Mouse (Mus musculus) kidney, postnatal 4 days (tissue): ENCODE data around the gene Oxct1.
A peak's percentile ranks its signal among the peaks of the same experiment; 100 is the strongest.

Experiments
- DNase-seq, 2 experiments: peaks; one replicate each; pipeline ENCODE4 v3.0.0; 2021; ENCODE audit warnings: mixed read lengths in 2 of 2

Gene Oxct1

GRCm38 (mm10) chr15:4026231-4026773, at the start of gene Oxct1:
Oxct1 (plus strand) TSS chr15:4026383.
- peak; percentile 89 to 93 for DNase-seq

- DNase-seq = no peak
Measured at GRCm38 (mm10) chr15:3978279-3978678, 47.9 kb upstream of the Oxct1 start.

GRCm38 (mm10) chr15:3979061-3979848, 46.9 kb upstream of the Oxct1 start, which contains the start of gene Fbxo4:
Fbxo4 (minus strand) TSS chr15:3979573.
- DNase-seq = peak; percentile 85 to 91

- no peak for DNase-seq
Measured at GRCm38 (mm10) chr15:3979871-3980270, 46.3 kb upstream of the Oxct1 start.

- DNase-seq = no peak
Measured at GRCm38 (mm10) chr15:3982732-3983131, 43.5 kb upstream of the Oxct1 start.

- no peak for DNase-seq
Measured at GRCm38 (mm10) chr15:3984876-3985275, 41.3 kb upstream of the Oxct1 start.

- DNase-seq = peak; percentile 64 to 65
Measured at GRCm38 (mm10) chr15:3987981-3988380, 38.2 kb upstream of the Oxct1 start.

GRCm38 (mm10) chr15:3994852-3995447, 31.2 kb upstream of the Oxct1 start:
- no peak for DNase-seq

GRCm38 (mm10) chr15:3995448-3996266, 30.5 kb upstream of the Oxct1 start, which contains the start of gene AW549877:
AW549877 (minus strand) TSS chr15:3995744.
- peak; percentile 99 for DNase-seq

GRCm38 (mm10) chr15:3996267-3997010, 29.7 kb upstream of the Oxct1 start:
- no peak for DNase-seq

GRCm38 (mm10) chr15:3999144-3999543, 27.0 kb upstream of the Oxct1 start:
- DNase-seq = no peak

- DNase-seq = no peak
Measured at GRCm38 (mm10) chr15:4000536-4000935, 25.6 kb upstream of the Oxct1 start.

- DNase-seq = no peak
Measured at GRCm38 (mm10) chr15:4013873-4014272, 12.3 kb upstream of the Oxct1 start.

- DNase-seq = no peak
Measured at GRCm38 (mm10) chr15:4020711-4021110, 5.5 kb upstream of the Oxct1 start.

GRCm38 (mm10) chr15:4023747-4024146, 2.4 kb upstream of the Oxct1 start:
- DNase-seq = no peak

GRCm38 (mm10) chr15:4024726-4025507, 1.3 kb upstream of the Oxct1 start:
- no peak for DNase-seq

GRCm38 (mm10) chr15:4025508-4025904, 677 bp upstream of the Oxct1 start:
- no peak for DNase-seq

- DNase-seq = peak; percentile 86 to 91
Measured at GRCm38 (mm10) chr15:4026831-4027584, 825 bp downstream of the Oxct1 start.

- peak in 1 of 2 experiments; percentile 5 for DNase-seq
Measured at GRCm38 (mm10) chr15:4027671-4028410, 1.7 kb downstream of the Oxct1 start.

- DNase-seq = peak in 1 of 2 experiments; percentile 4
Measured at GRCm38 (mm10) chr15:4028411-4028700, 2.2 kb downstream of the Oxct1 start.
